Mouse (Mus musculus) right cerebral cortex, adult 2 months (tissue): ENCODE measurements at regions not wholly inside any gene's neighbourhood (a gene's known extent, or its start where the extent isn't known, plus 50 kb on each side); places are given as distances from the start of the nearest gene placed in this dataset.
"Not testable (repeated sequence)": the region's sequence is repeated elsewhere in the genome, so short reads cannot be mapped to it uniquely, and the experiment has no call there.

Experiments used
- DNase-seq, 2 experiments: peaks; one replicate each; pipeline ENCODE4 v3.0.0; 2021 to 2022; ENCODE audit warnings: low spot score in 2 of 2

GRCm38 (mm10) chr16:76958597-76959392 lies 54.7 kb upstream of the Usp25 start:
- no peak for DNase-seq

- no peak for DNase-seq
Observed at GRCm38 (mm10) chr16:76957491-76957890, 56.0 kb upstream of the Usp25 start.

GRCm38 (mm10) chr16:76957090-76957489 lies 56.4 kb upstream of the Usp25 start:
- DNase-seq = no peak

- peak; percentile 57 to 59 for DNase-seq
Observed at GRCm38 (mm10) chr16:76950836-76951486, 62.5 kb upstream of the Usp25 start.

- no peak for DNase-seq
Observed at GRCm38 (mm10) chr16:76947011-76947410, 66.5 kb upstream of the Usp25 start.

- DNase-seq = no peak
Observed at GRCm38 (mm10) chr16:76938128-76938527, 75.4 kb upstream of the Usp25 start.

GRCm38 (mm10) chr16:76927901-76928300 lies 85.6 kb upstream of the Usp25 start:
- no peak for DNase-seq

GRCm38 (mm10) chr16:76920137-76920536 lies 93.4 kb upstream of the Usp25 start:
- DNase-seq = not testable (repeated sequence)

GRCm38 (mm10) chr16:76918598-76918997 lies 94.9 kb upstream of the Usp25 start:
- DNase-seq = no peak

- no peak for DNase-seq
Observed at GRCm38 (mm10) chr16:76914311-76914710, 99.2 kb upstream of the Usp25 start.

GRCm38 (mm10) chr16:76905205-76905996 lies 108.1 kb upstream of the Usp25 start:
- no peak for DNase-seq

- peak in 1 of 2 experiments; percentile 45 for DNase-seq
Observed at GRCm38 (mm10) chr16:76899083-76899482, 114.4 kb upstream of the Usp25 start.

- DNase-seq = no peak
Observed at GRCm38 (mm10) chr16:76896305-76896704, 117.2 kb upstream of the Usp25 start.

GRCm38 (mm10) chr16:76895781-76896180 lies 117.7 kb upstream of the Usp25 start:
- DNase-seq = no peak

- DNase-seq = no peak
Observed at GRCm38 (mm10) chr16:76878576-76878975, 134.9 kb upstream of the Usp25 start.

GRCm38 (mm10) chr16:76875397-76876018 lies 138.0 kb upstream of the Usp25 start:
- DNase-seq = no peak

- DNase-seq = no peak
Observed at GRCm38 (mm10) chr16:76866465-76866802, 147.1 kb upstream of the Usp25 start.

GRCm38 (mm10) chr16:76865731-76866464 lies 147.6 kb upstream of the Usp25 start:
- DNase-seq = peak; percentile 65 to 70

GRCm38 (mm10) chr16:76864392-76864791 lies 149.1 kb upstream of the Usp25 start:
- no peak for DNase-seq

GRCm38 (mm10) chr16:76855797-76856196 lies 157.7 kb upstream of the Usp25 start:
- DNase-seq = no peak

- no peak for DNase-seq
Observed at GRCm38 (mm10) chr16:76851396-76851795, 162.1 kb upstream of the Usp25 start.
